Mouse (Mus musculus): ENCODE measurements around the gene Nectin3. TPM values are rescaled to one million over a fixed set of nuclear protein-coding genes. Genes with fewer than 3 reads are reported as not detected.

Gene Nectin3
- polyA plus RNA-seq (2016; fragmentation: Nextera tagmentation; extraction: Ambion mirVana) = 8.5 and 8.9 TPM in 2 replicates

- Histone ChIP-seq H3K27me3 (replicated peaks) (peaks cover 48% of the 10 kb centered on the region), H3K4me2 (peak within 1 kb of the TSS; percentile 78), H3K36me3 (no peaks in the 10 kb centered on the region), H3K27ac (0 out of 2 replicates have a peak within 1 kb of the TSS, but pooled peaks have one; percentile 30), H3K9ac (peak within 1 kb of the TSS; percentile 27; the same call in 1 of the 2 replicates), H3K4me1 (peaks cover 8% of the 10 kb centered on the region), H3K4me3 (peak within 1 kb of the TSS; percentile 64), H3K9me3 (replicated peaks) (no peaks in the 10 kb centered on the region)
- ATAC-seq = no peak
- WGBS (ENCODE audit: insufficient replicate concordance) = 7% methylated on average over 4 of the region's 4 CpGs
Observed at GRCm38 (mm10) chr16:46498421-46498789, at the start of gene Nectin3. TSS of gene Nectin3 (minus strand) at chr16:46498525.

GRCm38 (mm10) chr16:46538092-46538491, 39.8 kb upstream of the Nectin3 start:
- ATAC-seq = no peak
- Histone ChIP-seq H3K4me3 (no peak overlapping the region), H3K27me3 (replicated peaks) (no peaks in the 10 kb centered on the region), H3K9me3 (replicated peaks) (no peaks in the 10 kb centered on the region), H3K36me3 (no peaks in the 10 kb centered on the region), H3K27ac (no peak overlapping the region), H3K4me2 (no peak overlapping the region), H3K9ac (no peak overlapping the region), H3K4me1 (no peaks in the 10 kb centered on the region)
- 71% methylated on average over 3 of the region's 3 CpGs for WGBS (ENCODE audit: insufficient replicate concordance)

- 59% methylated on average over 5 of the region's 5 CpGs for WGBS (ENCODE audit: insufficient replicate concordance)
- ATAC-seq = no peak
- H3K36me3 ChIP-seq = no peaks in the 10 kb centered on the region
Observed at GRCm38 (mm10) chr16:46532465-46533254, 34.3 kb upstream of the Nectin3 start.

GRCm38 (mm10) chr16:46531023-46531422, 32.7 kb upstream of the Nectin3 start:
- H3K27me3 ChIP-seq (replicated peaks) = no peaks in the 10 kb centered on the region
- no peaks in the 10 kb centered on the region for H3K4me1 ChIP-seq
- H3K4me3 ChIP-seq = no peak overlapping the region
- no peaks in the 10 kb centered on the region for H3K36me3 ChIP-seq
- no peak for ATAC-seq
- H3K9ac ChIP-seq = no peak overlapping the region
- H3K4me2 ChIP-seq = no peak overlapping the region
- no peaks in the 10 kb centered on the region for H3K9me3 ChIP-seq (replicated peaks)
- no peak overlapping the region for H3K27ac ChIP-seq
- 39% methylated on average over 3 of the region's 3 CpGs for WGBS (ENCODE audit: insufficient replicate concordance)

More at GRCm38 (mm10) chr16:46532465-46533254, 34.3 kb upstream of the Nectin3 start:
- Histone ChIP-seq H3K27me3 (replicated peaks) (no peaks in the 10 kb centered on the region), H3K27ac (no peak overlapping the region), H3K4me2 (no peak overlapping the region), H3K9me3 (replicated peaks) (no peaks in the 10 kb centered on the region), H3K4me3 (no peak overlapping the region), H3K9ac (no peak overlapping the region), H3K4me1 (no peaks in the 10 kb centered on the region)

GRCm38 (mm10) chr16:46520885-46521417, 22.6 kb upstream of the Nectin3 start:
- Histone ChIP-seq H3K27me3 (replicated peaks) (no peaks in the 10 kb centered on the region), H3K9ac (no peak overlapping the region), H3K4me3 (no peak overlapping the region), H3K36me3 (no peaks in the 10 kb centered on the region), H3K4me1 (no peaks in the 10 kb centered on the region), H3K4me2 (no peak overlapping the region), H3K9me3 (replicated peaks) (no peaks in the 10 kb centered on the region), H3K27ac (no peak overlapping the region)
- no peak for ATAC-seq
- WGBS (ENCODE audit: insufficient replicate concordance) = 54% methylated on average over 5 of the region's 5 CpGs

DNA sequence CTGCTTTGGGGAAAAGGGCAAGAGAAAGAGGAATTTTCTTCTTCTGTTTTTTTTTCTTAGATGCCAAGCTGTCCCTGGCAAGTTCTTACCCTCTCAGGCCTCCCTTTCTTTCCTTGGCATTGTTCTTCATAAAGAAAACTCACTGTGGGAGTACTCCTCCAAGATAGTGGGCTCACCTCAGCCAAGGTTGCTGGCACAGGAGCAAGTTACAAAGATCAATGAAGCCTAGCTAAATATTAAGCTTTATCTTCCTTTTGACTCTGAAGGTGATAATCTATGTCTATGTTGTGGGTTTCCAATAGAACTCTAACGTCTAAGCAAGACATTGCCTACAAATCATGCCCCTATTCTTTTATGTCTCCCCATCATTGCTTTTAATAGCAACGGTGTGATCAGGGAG, 21.3 kb upstream of the Nectin3 start:
- Histone ChIP-seq H3K4me2 (no peak overlapping the region), H3K4me3 (no peak overlapping the region), H3K4me1 (no peaks in the 10 kb centered on the region), H3K9ac (no peak overlapping the region), H3K27me3 (replicated peaks) (no peaks in the 10 kb centered on the region), H3K27ac (no peak overlapping the region), H3K9me3 (replicated peaks) (no peaks in the 10 kb centered on the region), H3K36me3 (no peaks in the 10 kb centered on the region)
- 66% methylated on average over 2 of the region's 2 CpGs for WGBS (ENCODE audit: insufficient replicate concordance)
- no peak for ATAC-seq

DNA sequence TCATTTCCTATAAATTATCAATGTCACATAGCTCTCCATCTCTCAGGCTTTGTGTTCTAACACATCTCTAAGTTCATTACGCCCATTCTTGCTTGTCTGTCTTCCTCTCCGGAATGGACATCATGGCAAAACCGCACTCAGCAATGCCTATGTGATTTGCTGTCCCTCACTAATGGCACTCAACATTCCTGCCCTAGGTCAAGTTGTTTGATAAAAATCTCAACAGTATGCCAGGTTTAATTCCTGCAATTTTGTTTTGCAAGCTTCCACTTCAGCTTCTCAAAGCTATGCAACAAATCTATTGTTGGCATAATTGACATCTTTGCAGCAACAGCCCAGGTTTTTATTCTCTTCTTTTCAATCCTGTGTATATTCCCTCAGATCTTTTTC, 9.6 kb upstream of the Nectin3 start:
- no peak overlapping the region for H3K4me2 ChIP-seq
- no peak for ATAC-seq
- no peaks in the 10 kb centered on the region for H3K4me1 ChIP-seq
- H3K27ac ChIP-seq = no peak overlapping the region
- no peak overlapping the region for H3K4me3 ChIP-seq
- 70% methylated on average over 3 of the region's 3 CpGs for WGBS (ENCODE audit: insufficient replicate concordance)
- no peak overlapping the region for H3K9ac ChIP-seq
- H3K27me3 ChIP-seq (replicated peaks) = no peaks in the 10 kb centered on the region
- no peaks in the 10 kb centered on the region for H3K36me3 ChIP-seq
- no peaks in the 10 kb centered on the region for H3K9me3 ChIP-seq (replicated peaks)

GRCm38 (mm10) chr16:46507260-46507943, 9.1 kb upstream of the Nectin3 start:
- H3K9me3 ChIP-seq (replicated peaks) = no peaks in the 10 kb centered on the region
- 40% methylated on average over 3 of the region's 3 CpGs for WGBS (ENCODE audit: insufficient replicate concordance)
- ATAC-seq = peak; percentile 49; the same call in 1 of the 2 replicates
- no peak overlapping the region for H3K27ac ChIP-seq
- H3K27me3 ChIP-seq (replicated peaks) = no peaks in the 10 kb centered on the region
- no peaks in the 10 kb centered on the region for H3K36me3 ChIP-seq
- H3K4me2 ChIP-seq = no peak overlapping the region
- H3K4me3 ChIP-seq = no peak overlapping the region
- no peaks in the 10 kb centered on the region for H3K4me1 ChIP-seq
- no peak overlapping the region for H3K9ac ChIP-seq

DNA sequence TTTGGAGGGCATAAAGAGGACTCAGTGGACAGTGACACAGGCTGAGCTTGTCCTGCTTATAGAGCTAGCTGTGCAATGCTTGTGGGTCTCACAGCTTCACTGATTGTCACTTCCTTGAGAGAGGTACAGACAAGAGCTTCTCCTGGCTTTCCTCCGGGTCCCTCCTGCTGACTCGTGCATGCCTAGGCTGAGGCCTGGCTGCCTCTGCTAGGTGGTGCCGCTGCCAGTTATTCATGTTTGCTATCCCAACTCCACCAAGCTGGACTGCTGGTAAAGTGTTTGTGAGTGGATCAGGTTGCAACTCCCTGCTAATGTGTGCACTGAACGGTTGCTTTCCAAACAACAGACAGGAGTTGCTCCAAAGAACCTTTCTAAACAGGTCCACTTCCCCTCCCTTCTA, 5.7 kb upstream of the Nectin3 start:
- Histone ChIP-seq H3K4me2 (no peak overlapping the region), H3K4me1 (no peaks in the 10 kb centered on the region), H3K9ac (no peak overlapping the region), H3K27ac (no peak overlapping the region), H3K4me3 (no peak overlapping the region), H3K36me3 (no peaks in the 10 kb centered on the region), H3K27me3 (replicated peaks) (peaks cover 2% of the 10 kb centered on the region), H3K9me3 (replicated peaks) (no peaks in the 10 kb centered on the region)
- WGBS (ENCODE audit: insufficient replicate concordance) = 62% methylated on average over 4 of the region's 4 CpGs
- no peak for ATAC-seq

DNA sequence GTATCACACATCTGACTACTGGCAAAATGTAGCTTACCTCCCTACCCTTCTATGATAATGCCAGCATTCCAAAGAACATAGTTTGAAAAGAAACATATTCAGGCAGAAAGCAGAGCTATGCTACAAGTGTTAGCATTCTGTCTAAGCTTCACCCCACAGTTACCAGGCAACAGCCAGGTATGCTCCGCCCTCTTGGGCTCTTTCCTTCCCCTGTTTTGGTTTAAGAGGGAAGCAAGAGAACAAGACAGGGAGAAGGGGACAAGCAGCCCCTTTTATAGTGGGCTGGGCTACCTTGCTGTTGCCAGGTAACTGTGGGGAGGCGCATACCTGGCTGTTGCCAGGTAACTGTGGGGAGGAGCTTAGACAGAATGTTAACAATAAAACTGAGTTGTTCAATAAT, 4.0 kb upstream of the Nectin3 start:
- ATAC-seq = no peak
- H3K27me3 ChIP-seq (replicated peaks) = peaks cover 19% of the 10 kb centered on the region

GRCm38 (mm10) chr16:46500759-46501158, 2.4 kb upstream of the Nectin3 start:
- Histone ChIP-seq H3K4me1 (peaks cover 8% of the 10 kb centered on the region), H3K27ac (no peak overlapping the region), H3K4me3 (no peak overlapping the region), H3K9me3 (replicated peaks) (no peaks in the 10 kb centered on the region), H3K36me3 (no peaks in the 10 kb centered on the region), H3K27me3 (replicated peaks) (peaks cover 34% of the 10 kb centered on the region), H3K4me2 (no peak overlapping the region), H3K9ac (no peak overlapping the region)
- WGBS (ENCODE audit: insufficient replicate concordance) = 50% methylated on average over 3 of the region's 3 CpGs
- no peak for ATAC-seq

More for the DNA sequence above, 4.0 kb upstream of the Nectin3 start:
- H3K4me2 ChIP-seq = no peak overlapping the region
- H3K36me3 ChIP-seq = no peaks in the 10 kb centered on the region
- WGBS (ENCODE audit: insufficient replicate concordance) = 68% methylated on average over 2 of the region's 2 CpGs
- no peak overlapping the region for H3K9ac ChIP-seq
- H3K27ac ChIP-seq = no peak overlapping the region
- H3K9me3 ChIP-seq (replicated peaks) = no peaks in the 10 kb centered on the region
- no peaks in the 10 kb centered on the region for H3K4me1 ChIP-seq
- H3K4me3 ChIP-seq = no peak overlapping the region

Measured in liver, embryonic 12.5 days (tissue).